Mouse (Mus musculus): ENCODE results near the gene Ate1. TPM values are rescaled to one million over a fixed set of nuclear protein-coding genes. Genes with fewer than 3 reads are reported as not detected.
A peak's percentile ranks its signal among the peaks of the same experiment; 100 is the strongest.
"Not testable (repeated sequence)": the region's sequence is repeated elsewhere in the genome, so short reads cannot be mapped to it uniquely, and the experiment has no call there.

Ate1 gene
- polyA plus RNA-seq, 1 experiment from 2014 or later = 75.7 TPM

DNA sequence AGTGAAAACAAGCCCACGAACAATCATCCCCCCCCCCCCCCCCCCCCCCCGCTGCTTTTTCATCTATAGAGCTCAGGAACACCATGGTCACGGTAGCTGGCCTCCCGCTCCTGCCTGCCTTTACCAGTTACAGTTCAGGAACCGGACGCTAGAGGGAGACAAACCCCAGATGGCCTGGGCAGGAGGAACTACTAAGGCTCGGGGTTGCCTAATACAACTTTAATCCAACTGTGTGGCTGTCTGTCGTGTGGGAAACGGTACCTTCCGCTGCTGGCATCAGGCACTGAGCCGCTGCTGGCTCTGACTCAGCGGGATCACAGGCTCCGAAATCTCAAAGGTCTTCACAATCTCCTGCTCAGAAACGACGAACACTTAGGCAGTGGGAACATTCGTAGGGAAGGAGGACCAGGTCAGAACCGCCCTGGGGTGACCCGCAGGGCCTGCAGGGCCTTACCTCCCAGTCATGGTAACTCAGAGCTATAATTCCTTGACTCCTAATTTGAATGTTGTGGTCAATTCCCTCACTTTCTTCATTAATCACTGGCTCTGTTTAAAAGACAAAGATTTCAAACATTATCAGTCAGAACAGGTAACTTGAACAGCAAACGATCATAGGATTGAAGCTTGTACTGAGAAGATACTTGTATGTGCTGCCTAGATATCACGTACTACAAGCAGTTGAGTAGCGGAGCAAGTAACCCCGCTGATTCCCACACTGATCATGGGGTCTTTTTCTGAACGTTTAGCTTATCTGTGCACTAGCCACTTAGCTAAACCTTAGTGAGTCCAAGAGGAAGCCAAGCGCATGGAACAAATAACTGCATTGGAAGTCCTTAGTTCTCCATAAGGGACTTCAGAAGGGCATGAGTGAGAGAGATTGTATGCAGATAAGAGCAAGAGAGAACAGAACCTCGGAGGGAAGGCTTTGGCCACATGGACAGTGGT, 13.4 kb upstream of the Ate1 start:
- peak; percentile 92 for DNase-seq (ENCODE audit: low spot score)
- no peaks in the 10 kb centered on the region for H3K27me3 ChIP-seq (ENCODE audit: insufficient read depth, low read length)
- WGBS = 46% methylated on average over 24 of the region's 25 CpGs

DNA sequence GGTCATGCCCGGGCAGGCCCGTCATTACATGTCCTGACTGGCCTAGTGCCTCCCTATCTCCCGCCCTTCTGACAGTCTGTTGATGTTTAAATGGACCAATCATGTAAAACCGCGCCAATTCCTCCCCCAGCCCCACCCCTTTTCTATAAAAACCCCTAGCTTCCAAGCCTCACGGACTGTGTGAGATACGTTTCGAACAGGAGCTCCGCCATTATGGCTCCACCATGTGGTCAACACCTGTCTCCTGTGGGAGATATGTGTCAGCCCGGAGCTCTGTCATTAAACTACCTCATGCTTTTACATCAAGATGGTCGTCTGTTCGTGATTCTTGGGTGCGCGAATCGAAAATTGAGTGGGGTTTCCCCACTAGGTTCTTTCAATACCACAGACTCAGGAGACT, 11.0 kb upstream of the Ate1 start:
- H3K27ac ChIP-seq; H3K4me3 ChIP-seq (replicated peaks; ENCODE audit: low read depth, low read length); H3K4me1 ChIP-seq (replicated peaks; ENCODE audit: insufficient read depth, low read length); H3K27me3 ChIP-seq (ENCODE audit: insufficient read depth, low read length); H3K4me2 ChIP-seq (ENCODE audit: low read length); DNase-seq (ENCODE audit: low spot score); H3K9ac ChIP-seq (ENCODE audit: low read depth, low read length); ATAC-seq (replicated peaks; ENCODE audit: low FRiP score, low read depth); H3K9me3 ChIP-seq (replicated peaks; ENCODE audit: low read length): not testable (repeated sequence)
- 94% methylated on average over 14 of the region's 15 CpGs for WGBS
- peaks cover 24% of the 10 kb centered on the region; the same call in 1 of the 2 replicates for H3K36me3 ChIP-seq (ENCODE audit: insufficient read depth, low read length)

More for the DNA sequence above, 13.4 kb upstream of the Ate1 start:
- no peak overlapping the region for H3K9ac ChIP-seq (ENCODE audit: low read depth, low read length)
- TF ChIP-seq CTCF (IDR thresholded peaks at IDR 0.05; ENCODE audit: low read depth) = peak; percentile 92
- peaks cover 46% of the 10 kb centered on the region for H3K36me3 ChIP-seq (ENCODE audit: insufficient read depth, low read length)
- peak; percentile 85 for ATAC-seq (replicated peaks; ENCODE audit: low FRiP score, low read depth)
- no peaks in the 10 kb centered on the region for H3K4me1 ChIP-seq (replicated peaks; ENCODE audit: insufficient read depth, low read length)
- H3K4me3 ChIP-seq (replicated peaks; ENCODE audit: low read depth, low read length) = no peak overlapping the region
- no peak overlapping the region for H3K4me2 ChIP-seq (ENCODE audit: low read length)
- no peak overlapping the region for H3K27ac ChIP-seq
- H3K9me3 ChIP-seq (replicated peaks; ENCODE audit: low read length) = no peaks in the 10 kb centered on the region

DNA sequence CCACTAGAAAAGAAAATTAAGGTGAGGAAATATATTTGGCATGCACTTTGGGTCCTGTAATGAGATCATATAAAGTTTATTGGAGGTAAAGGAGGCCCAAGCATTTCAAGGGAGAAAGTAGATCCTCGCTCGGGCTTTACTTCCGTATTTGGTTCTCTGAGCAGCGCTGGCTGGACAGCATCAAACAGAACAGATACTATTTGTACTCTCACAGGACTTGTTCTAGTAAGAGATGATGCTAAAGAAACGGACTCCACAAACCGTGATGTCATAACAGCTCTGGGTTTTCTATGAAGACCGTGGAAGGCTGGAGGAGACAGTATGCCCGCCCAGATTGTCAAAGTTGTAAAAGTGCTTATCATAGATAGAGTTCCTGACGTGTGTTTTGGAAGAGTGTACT, 7.1 kb upstream of the Ate1 start:
- DNase-seq (ENCODE audit: low spot score) (no peak), ATAC-seq (replicated peaks; ENCODE audit: low FRiP score, low read depth) (no peak)
- no peaks in the 10 kb centered on the region for H3K27me3 ChIP-seq (ENCODE audit: insufficient read depth, low read length)
- TF ChIP-seq CTCF (IDR thresholded peaks at IDR 0.05; ENCODE audit: low read depth) = no peak
- H3K4me3 ChIP-seq (replicated peaks; ENCODE audit: low read depth, low read length) = no peak overlapping the region
- no peaks in the 10 kb centered on the region for H3K9me3 ChIP-seq (replicated peaks; ENCODE audit: low read length)
- no peak overlapping the region for H3K4me2 ChIP-seq (ENCODE audit: low read length)
- no peak overlapping the region for H3K27ac ChIP-seq
- no peak overlapping the region for H3K9ac ChIP-seq (ENCODE audit: low read depth, low read length)
- peaks cover 8% of the 10 kb centered on the region; the same call in 1 of the 2 replicates for H3K36me3 ChIP-seq (ENCODE audit: insufficient read depth, low read length)
- H3K4me1 ChIP-seq (replicated peaks; ENCODE audit: insufficient read depth, low read length) = no peaks in the 10 kb centered on the region
- 73% methylated on average over 9 of the region's 9 CpGs for WGBS

DNA sequence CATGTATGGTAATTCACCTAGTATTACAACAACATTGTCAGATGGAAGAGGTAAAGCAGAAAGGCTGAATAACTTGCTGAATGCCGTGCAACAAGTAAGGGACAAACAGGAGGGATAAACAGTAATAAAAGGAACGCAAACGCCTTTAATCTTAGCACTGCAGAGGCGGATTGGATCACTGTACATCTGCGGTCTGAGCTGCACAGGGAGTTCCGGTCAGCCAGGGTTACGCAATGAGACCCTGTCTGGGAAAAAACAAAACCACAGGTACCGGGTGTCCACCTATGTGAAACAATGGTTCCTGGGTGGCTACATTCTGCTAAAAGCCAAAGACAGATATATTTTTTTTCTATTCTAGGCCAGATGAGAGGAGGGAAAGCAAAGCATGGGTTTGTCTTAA, 3.3 kb upstream of the Ate1 start:
- H3K36me3 ChIP-seq (ENCODE audit: insufficient read depth, low read length) = no peaks in the 10 kb centered on the region
- ATAC-seq (replicated peaks; ENCODE audit: low FRiP score, low read depth) (no peak), DNase-seq (ENCODE audit: low spot score) (no peak)
- H3K27me3 ChIP-seq (ENCODE audit: insufficient read depth, low read length) = no peaks in the 10 kb centered on the region
- no peak overlapping the region for H3K4me3 ChIP-seq (replicated peaks; ENCODE audit: low read depth, low read length)
- no peak for TF ChIP-seq CTCF (IDR thresholded peaks at IDR 0.05; ENCODE audit: low read depth)
- no peak overlapping the region for H3K4me2 ChIP-seq (ENCODE audit: low read length)
- H3K4me1 ChIP-seq (replicated peaks; ENCODE audit: insufficient read depth, low read length) = no peaks in the 10 kb centered on the region
- no peak overlapping the region for H3K9ac ChIP-seq (ENCODE audit: low read depth, low read length)
- H3K27ac ChIP-seq = no peak overlapping the region
- no peaks in the 10 kb centered on the region for H3K9me3 ChIP-seq (replicated peaks; ENCODE audit: low read length)
- 89% methylated on average over 8 of the region's 8 CpGs for WGBS

DNA sequence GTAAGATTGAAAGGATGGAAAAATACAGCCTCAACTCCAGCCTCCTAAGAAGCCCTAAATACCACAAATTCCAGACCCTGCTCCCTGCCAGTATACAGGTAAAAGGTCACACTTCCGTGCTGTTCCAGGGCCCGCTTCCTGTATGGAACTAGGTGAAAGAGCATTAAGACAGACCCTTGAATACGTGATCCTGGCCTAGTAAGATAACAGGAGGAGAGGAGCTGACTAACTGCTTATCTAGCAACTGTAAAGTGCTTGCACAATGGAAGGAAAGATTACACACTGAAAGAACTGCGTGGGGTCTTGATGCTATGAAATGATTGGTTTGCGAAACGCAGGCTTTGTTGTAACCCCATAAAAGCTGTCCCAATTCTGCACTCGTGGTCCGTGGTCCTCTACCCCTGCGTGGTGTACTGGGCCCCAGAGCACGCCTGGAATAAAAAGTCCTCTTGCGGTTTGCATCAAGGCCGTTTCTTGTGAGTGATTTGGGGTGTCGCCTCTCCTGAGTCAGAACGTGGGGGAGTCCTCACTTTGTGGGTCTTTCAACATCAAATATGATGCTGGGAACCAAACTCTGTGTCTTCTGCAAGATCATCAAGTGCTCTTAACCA, 748 bp upstream of the Ate1 start:
- DNase-seq (ENCODE audit: low spot score) = peak; percentile 43
- no peaks in the 10 kb centered on the region for H3K27me3 ChIP-seq (ENCODE audit: insufficient read depth, low read length)
- H3K27ac ChIP-seq = peak overlapping the region; percentile 97
- no peaks in the 10 kb centered on the region for H3K36me3 ChIP-seq (ENCODE audit: insufficient read depth, low read length)
- ATAC-seq (replicated peaks; ENCODE audit: low FRiP score, low read depth) = no peak
- no peaks in the 10 kb centered on the region for H3K9me3 ChIP-seq (replicated peaks; ENCODE audit: low read length)
- no peak for TF ChIP-seq CTCF (IDR thresholded peaks at IDR 0.05; ENCODE audit: low read depth)
- 81% methylated on average over 14 of the region's 14 CpGs for WGBS
- H3K4me3 ChIP-seq (replicated peaks; ENCODE audit: low read depth, low read length) = no peak overlapping the region
- no peak overlapping the region for H3K9ac ChIP-seq (ENCODE audit: low read depth, low read length)
- H3K4me1 ChIP-seq (replicated peaks; ENCODE audit: insufficient read depth, low read length) = peaks cover 4% of the 10 kb centered on the region; the same call in 1 of the 2 replicates
- H3K4me2 ChIP-seq (ENCODE audit: low read length) = 0 out of 2 replicates have a peak overlapping the region, but pooled peaks have one; percentile 84
